26 mouse cellular contexts compared by ENCODE assay signal in the genomic region with DNA sequence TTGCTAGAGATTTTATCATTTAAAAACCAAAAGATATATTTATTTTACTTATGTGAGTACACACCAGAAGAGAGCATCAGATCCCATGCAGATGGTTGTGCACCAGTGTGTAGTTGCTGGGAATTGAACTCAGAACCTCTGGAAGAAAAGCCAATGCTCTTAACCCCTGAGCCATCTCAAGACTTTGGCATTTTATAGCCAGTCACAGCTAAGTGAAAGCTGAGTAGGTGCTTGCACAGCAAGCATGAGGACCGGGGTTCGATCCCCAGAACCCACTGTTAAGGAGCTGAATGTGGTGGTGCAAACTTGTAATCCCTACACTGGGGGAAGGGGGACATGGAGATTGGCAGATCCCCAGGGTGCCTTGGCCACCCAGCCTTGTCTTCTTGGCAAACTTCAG.
DNase-seq lines count a peak whose midpoint lies in the region; ATAC-seq and TF ChIP-seq lines count a peak whose summit lies in the region.
"Had no signal": no experiment of that assay in that cellular context is flagged by ENCODE, and none has a peak within 500 bp of the region (broad histone marks: within the 10 kb centered on the region; RNA-seq: fewer than 3 reads in every experiment).

No protein-coding gene starts in this region.

- H3K4me1 ChIP-seq in heart, embryonic 16.5 days (ENCODE audit: control insufficient read depth, insufficient read depth, low read length): peaks cover 10% of the 10 kb centered on the region
- H3K4me1 ChIP-seq in MEL (ENCODE audit: control insufficient read depth in 1 of 2, insufficient read depth in 2 of 2, low read length in 2 of 2): peaks cover 34 to 57% of the 10 kb centered on the region in 2 experiments
- H3K4me1 ChIP-seq in embryonic fibroblast, embryonic 13.5 days (ENCODE audit: control insufficient read depth, insufficient read depth, low read length): peaks cover 10% of the 10 kb centered on the region
- H3K4me1 ChIP-seq: forebrain, embryonic 10.5 days; forebrain, embryonic 12.5 days had no signal

- TF ChIP-seq RAD21 in MEL (IDR thresholded peaks at IDR 0.05; ENCODE audit: low read depth, low read length): no peak

- no peak overlapping the region for H3K9ac ChIP-seq in heart, embryonic 16.5 days (ENCODE audit: low read length)
- 0 out of 2 replicates have a peak overlapping the region, but pooled peaks have one; percentile 4 for H3K9ac ChIP-seq in MEL (ENCODE audit: control insufficient read depth, low read depth, low read length, poor library complexity, severe bottlenecking)
- H3K9ac ChIP-seq: embryonic facial prominence, embryonic 12.5 days; forebrain, embryonic 12.5 days had no signal

- no peaks in the 10 kb centered on the region for H3K36me3 ChIP-seq in heart, embryonic 16.5 days (ENCODE audit: control insufficient read depth, insufficient read depth)
- peaks cover 0 to 62% of the 10 kb centered on the region in 2 experiments; a peak in 2 of 4 replicates for H3K36me3 ChIP-seq in MEL (ENCODE audit: control insufficient read depth in 1 of 2, insufficient read depth in 2 of 2, low read length in 2 of 2)
- H3K36me3 ChIP-seq: embryonic facial prominence, embryonic 10.5 days; embryonic facial prominence, embryonic 12.5 days; forebrain, embryonic 10.5 days; forebrain, embryonic 12.5 days; G1E had no signal

- intact Hi-C loops in heart, postnatal 14 days (cut with DNase I): no loop called here

- no peak for TF ChIP-seq POLR2A in MEL (IDR thresholded peaks at IDR 0.05; ENCODE audit: control insufficient read depth in 1 of 2, insufficient read depth in 1 of 2, low read depth in 1 of 2, low read length in 2 of 2, poor library complexity in 1 of 2)
- no peak for TF ChIP-seq POLR2A in embryonic fibroblast, embryonic 13.5 days (IDR thresholded peaks at IDR 0.05; ENCODE audit: low read depth, low read length)

- ATAC-seq in heart, embryonic 16.5 days (replicated peaks; ENCODE audit: extremely low read depth, insufficient read depth, low FRiP score): no peak
- no peak for ATAC-seq in megakaryocyte, adult 5-6 weeks (ENCODE audit: poor library complexity, severe bottlenecking)
- ATAC-seq: activated CD4-positive, CD25-positive, alpha-beta regulatory T cell, adult 4 months; CD4-positive, CD25-positive, alpha-beta regulatory T cell, adult 4 months; forebrain, embryonic 14.5 days; forebrain, embryonic 16.5 days; Patski had no signal

- H3K4me2 ChIP-seq in heart, embryonic 16.5 days (ENCODE audit: low read depth, low read length): no peak overlapping the region
- H3K4me2 ChIP-seq: embryonic facial prominence, embryonic 12.5 days; forebrain, embryonic 12.5 days had no signal

- H3K79me2 ChIP-seq in MEL (ENCODE audit: control insufficient read depth, insufficient read depth, low read length, poor library complexity): no peaks in the 10 kb centered on the region

- H3K27me3 ChIP-seq in heart, embryonic 16.5 days (ENCODE audit: control insufficient read depth, insufficient read depth, low read length): peaks cover 5% of the 10 kb centered on the region
- no peaks in the 10 kb centered on the region for H3K27me3 ChIP-seq in MEL (ENCODE audit: control insufficient read depth in 1 of 2, insufficient read depth in 2 of 2, low read length in 2 of 2)
- H3K27me3 ChIP-seq: CH12.LX; embryonic facial prominence, embryonic 12.5 days; forebrain, embryonic 12.5 days; Patski had no signal

- no peaks in the 10 kb centered on the region for H3K9me3 ChIP-seq in heart, embryonic 16.5 days (replicated peaks; ENCODE audit: control insufficient read depth, low read length)
- no peaks in the 10 kb centered on the region for H3K9me3 ChIP-seq in MEL (replicated peaks; ENCODE audit: insufficient read depth, low read length)
- H3K9me3 ChIP-seq: embryonic facial prominence, embryonic 10.5 days; embryonic facial prominence, embryonic 12.5 days; forebrain, embryonic 10.5 days; forebrain, embryonic 12.5 days; G1E had no signal

- TF ChIP-seq CTCF in MEL (IDR thresholded peaks at IDR 0.05 in 2 of 3, conservative IDR thresholded peaks at IDR 0.05 in 1 of 3; ENCODE audit: control insufficient read depth in 1 of 3, insufficient read depth in 1 of 3, low read depth in 2 of 3, low read length in 3 of 3, poor library complexity in 1 of 3, severe bottlenecking in 1 of 3): no peak
- no peak for TF ChIP-seq CTCF in embryonic fibroblast, embryonic 13.5 days (IDR thresholded peaks at IDR 0.05; ENCODE audit: borderline replicate concordance, insufficient read depth, low read length)

- H3K27ac ChIP-seq in heart, embryonic 16.5 days (ENCODE audit: low read length): peak overlapping the region; percentile 37; the same call in 1 of the 2 replicates
- H3K27ac ChIP-seq in MEL (ENCODE audit: control insufficient read depth, low read depth, low read length): peak overlapping the region; percentile 99
- peak overlapping the region; percentile 63; the same call in 1 of the 2 replicates for H3K27ac ChIP-seq in embryonic fibroblast, embryonic 13.5 days (ENCODE audit: insufficient read depth, low read length)
- H3K27ac ChIP-seq: embryonic facial prominence, embryonic 10.5 days; embryonic facial prominence, embryonic 12.5 days; forebrain, embryonic 10.5 days; forebrain, embryonic 12.5 days had no signal

- H3K4me3 ChIP-seq in heart, embryonic 16.5 days (ENCODE audit: low read length): no peak overlapping the region
- H3K4me3 ChIP-seq in MEL (ENCODE audit: control insufficient read depth in 1 of 2, insufficient read depth in 1 of 2, low read depth in 2 of 2, low read length in 2 of 2): no peak overlapping the region
- H3K4me3 ChIP-seq in embryonic fibroblast, embryonic 13.5 days (ENCODE audit: insufficient read depth, low read length): no peak overlapping the region
- H3K4me3 ChIP-seq: embryonic facial prominence, embryonic 10.5 days; embryonic facial prominence, embryonic 12.5 days; erythroblast, embryonic 14.5 days; forebrain, embryonic 10.5 days; forebrain, embryonic 12.5 days had no signal

- TF ChIP-seq EP300 in MEL (IDR thresholded peaks at IDR 0.05; ENCODE audit: low read depth in 1 of 2, low read length in 2 of 2): no peak; a peak in 1 of 4 replicates

- WGBS in heart, embryonic 16.5 days: 95% methylated on average over 2 of the region's 2 CpGs

- no peak for DNase-seq in heart, postnatal 14 days
- DNase-seq in 416B (ENCODE audit: low read depth) (peak; percentile 29), MEL (ENCODE audit: low read depth, low spot score) (peak; percentile 38)
- no peak for DNase-seq in neural tube, embryonic 10.5 days (ENCODE audit: extremely low spot score, low spot score)
- DNase-seq: adrenal gland, adult 8-10 months; adrenal gland, postnatal 14 days; B cell, adult 2 months; cerebellum, adult 11-12 months; cerebellum, adult 2 months; cerebellum, adult 9-10 months; cerebellum, postnatal 25 days had no signal

TF ChIP-seq in MEL, 35 proteins besides CTCF, POLR2A, EP300 and RAD21:
- TF ChIP-seq TBP (IDR thresholded peaks at IDR 0.05; ENCODE audit: low read depth, low read length): peak; percentile 98
- TF ChIP-seq HCFC1 (IDR thresholded peaks at IDR 0.05; ENCODE audit: low read depth, low read length): no peak
- no peak for TF ChIP-seq USF1 (IDR thresholded peaks at IDR 0.05; ENCODE audit: low read depth, low read length)
- 0 out of 2 replicates have a peak, but pooled peaks have one; percentile 45 for TF ChIP-seq MAFK (IDR thresholded peaks at IDR 0.05; ENCODE audit: borderline replicate concordance, low read depth, low read length)
- TF ChIP-seq TCF12 (IDR thresholded peaks at IDR 0.05; ENCODE audit: low read depth, low read length): 0 out of 2 replicates have a peak, but pooled peaks have one; percentile 10

Comparison
In these comparisons a context has a peak if more than half of its experiments do, and no peak if none do; other contexts are left out.
1. H3K27ac ChIP-seq: peak in every context shown above with its lines; median percentile 99 in MEL; 63 in embryonic fibroblast, embryonic 13.5 days; 37 in heart, embryonic 16.5 days.
2. DNase-seq: peak in 416B (single experiment) and MEL (single experiment); none in heart, postnatal 14 days (0 of 2) and neural tube, embryonic 10.5 days (single experiment).